Mouse (Mus musculus): ENCODE results near the gene Atp2b1.

DNA sequence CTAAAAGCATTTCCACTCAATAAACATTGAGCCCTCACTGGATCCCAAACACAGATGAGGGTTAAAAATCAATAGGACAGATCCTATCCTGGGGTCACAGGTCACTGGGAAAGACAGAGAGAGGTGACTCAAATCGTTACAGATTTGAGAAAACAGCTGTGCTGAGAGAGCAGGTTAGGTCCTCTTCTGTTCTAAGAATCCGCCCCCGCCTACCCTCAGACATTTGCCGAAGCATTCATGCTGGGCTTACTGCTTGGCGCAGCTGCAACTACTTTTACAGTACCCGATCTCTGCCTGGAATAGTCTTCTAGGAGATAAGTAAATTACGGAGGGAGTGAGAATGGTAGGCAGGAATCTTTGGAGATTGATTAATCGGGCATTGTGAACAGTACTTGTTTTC lies 47.9 kb downstream of the Atp2b1 start:
- TF ChIP-seq TAL1 (conservative IDR thresholded peaks at IDR 0.05; ENCODE audit: low read depth, low read length), result no peak
- no peak for TF ChIP-seq CTCF (IDR thresholded peaks at IDR 0.05; ENCODE audit: low read depth, low read length)
- TF ChIP-seq GATA1 (IDR thresholded peaks at IDR 0.05; ENCODE audit: borderline replicate concordance, low read length), result no peak
- TF ChIP-seq POLR2AphosphoS5 (IDR thresholded peaks at IDR 0.05; ENCODE audit: insufficient replicate concordance, low read depth, low read length), result no peak
